Mouse (Mus musculus) monocyte, adult 5-6 weeks (primary cell): ENCODE results near the gene Hbb-bh1. TPM values are rescaled to one million over a fixed set of nuclear protein-coding genes. Genes with fewer than 3 reads are reported as not detected.

Experiments used
- ATAC-seq: fragments of 153-309, 156-312 bp; replicated peaks from 2 replicates; pipeline ENCODE4 v1.8.0; 2017; ENCODE audit warnings: mild to moderate bottlenecking; ENCODE audit not compliant: low TSS enrichment, insufficient number of reproducible peaks, severe bottlenecking, poor library complexity, low FRiP score
- total RNA-seq: library from RNA; stranded (forward); fragments of 200-1000, 200-491, 200-594 nt; gene quantifications from 3 replicates; pipeline ENCODE4 v1.2.3, GENCODE M21; 2017

Hbb-bh1 gene
- total RNA-seq: not detected in 3 replicates

DNA sequence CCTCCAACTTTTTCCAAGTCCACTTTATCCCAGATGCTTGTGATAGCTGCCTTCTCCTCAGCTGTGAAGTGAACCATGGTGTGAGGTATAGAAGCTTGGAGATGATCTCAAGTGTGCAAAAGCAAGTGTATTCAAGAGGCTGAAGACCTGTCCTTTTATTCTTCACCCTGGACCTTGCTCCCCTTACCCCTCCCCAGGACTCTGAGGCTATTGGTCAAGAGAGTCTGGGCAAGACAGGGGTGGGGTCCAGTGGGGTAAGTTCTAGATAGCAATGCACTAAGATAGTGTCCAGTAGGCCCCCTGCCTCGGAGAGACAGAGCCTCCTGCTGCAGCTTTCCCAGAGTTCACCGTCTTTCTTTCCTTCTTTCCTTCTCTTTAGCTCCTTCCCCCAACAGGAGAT lies at the start of gene Hbb-bh1:
Gene Hbb-bh1, minus strand, starts transcription at position 131 of the 400 bp plus-strand sequence.
- ATAC-seq: no peak

DNA sequence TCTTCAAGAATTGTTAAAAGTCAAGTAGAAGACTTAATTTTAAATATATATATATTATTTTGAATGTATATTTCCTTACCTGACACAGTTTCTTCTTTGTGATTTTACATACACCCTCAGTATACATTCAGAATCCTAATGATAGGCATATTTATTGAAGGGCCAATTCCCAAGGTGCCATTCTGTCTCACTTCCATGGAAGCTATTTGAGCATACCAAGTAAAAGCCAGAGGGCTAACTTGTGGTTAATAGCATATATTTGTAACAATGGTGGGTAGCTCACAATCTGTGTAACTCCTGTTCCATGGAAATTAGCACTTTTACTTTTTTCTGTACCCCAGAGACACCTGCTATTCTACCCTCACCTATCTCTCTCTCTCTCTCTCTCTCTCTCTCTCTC lies 43.2 kb upstream of the Hbb-bh1 start, which contains the start of gene Olfr66:
Gene Olfr66, minus strand, starts transcription at position 101 of the 400 bp plus-strand sequence.
- ATAC-seq: no peak

DNA sequence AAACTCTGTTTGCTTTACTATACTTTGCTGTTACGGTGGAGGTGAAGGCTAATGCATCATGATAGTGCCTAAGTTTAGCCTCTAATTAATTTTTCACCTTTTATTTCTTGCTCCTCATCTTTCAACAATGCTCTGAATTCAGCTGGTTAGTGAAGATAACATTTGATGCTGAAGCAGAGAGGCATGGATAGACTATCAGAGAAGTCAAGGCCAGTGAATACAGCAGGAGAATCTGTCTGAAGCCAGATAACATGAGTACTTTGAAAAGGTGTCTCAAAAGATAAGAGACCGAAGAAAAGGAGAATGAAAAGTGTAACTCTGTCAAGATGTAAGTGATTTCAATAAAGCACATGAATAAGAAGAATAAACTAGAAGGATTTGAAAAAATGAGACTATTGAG lies 34.1 kb upstream of the Hbb-bh1 start:
- no peak for ATAC-seq

DNA sequence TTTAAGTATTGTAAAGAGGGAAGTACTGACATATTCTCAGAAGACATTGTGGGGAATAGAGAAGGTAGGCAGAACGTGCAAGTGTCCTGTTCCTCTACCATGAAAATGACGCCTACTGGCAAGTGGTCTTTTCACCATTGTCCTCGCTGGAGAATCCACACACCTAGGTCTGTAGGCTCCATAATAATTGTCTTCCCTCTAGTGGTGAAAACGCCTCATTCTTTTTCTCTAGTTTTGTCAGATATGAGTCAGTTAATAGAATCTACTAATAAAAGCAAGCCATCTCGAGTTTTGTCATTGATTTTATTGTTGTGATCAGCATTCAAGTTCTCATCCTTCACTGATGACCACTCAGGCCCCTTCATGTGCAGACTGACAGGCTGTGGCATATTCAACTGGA lies 31.5 kb upstream of the Hbb-bh1 start:
- no peak for ATAC-seq

DNA sequence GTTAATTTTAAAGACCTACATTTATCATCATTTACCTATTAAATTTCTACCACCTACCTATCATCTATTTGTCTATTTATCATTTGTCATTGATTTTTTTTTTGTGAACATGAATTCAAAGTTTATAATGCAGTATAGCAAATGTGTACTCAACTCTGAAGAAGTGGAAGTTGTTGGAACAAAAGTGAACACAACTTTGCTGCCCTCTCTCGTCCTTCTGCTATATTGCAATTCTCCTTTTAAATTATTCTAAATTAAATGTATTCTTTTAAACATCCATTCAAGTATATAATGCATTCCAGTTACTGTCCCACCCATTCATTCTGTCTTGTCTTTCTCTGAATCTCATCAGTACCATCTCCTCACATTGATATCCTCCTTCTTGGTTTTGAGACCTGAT lies 30.1 kb upstream of the Hbb-bh1 start:
- no peak for ATAC-seq

DNA sequence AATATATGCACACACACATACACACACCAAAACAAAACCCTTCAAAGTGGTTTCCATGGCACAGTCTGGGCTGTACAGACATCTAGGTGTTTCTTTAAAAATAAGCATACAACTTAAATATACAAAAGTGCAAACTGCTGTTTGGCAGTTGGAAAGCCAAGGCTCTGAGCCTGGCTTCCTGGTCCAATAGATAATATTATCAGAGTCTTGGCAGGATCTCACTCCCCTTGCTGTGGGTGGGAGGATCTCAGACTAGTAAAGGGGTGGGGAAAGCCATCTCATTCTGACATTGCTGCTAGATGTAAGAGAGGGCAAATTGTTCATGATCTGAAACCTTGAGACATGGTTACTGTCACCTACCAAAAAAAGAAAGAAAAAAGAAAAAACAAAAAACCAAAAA lies 27.7 kb upstream of the Hbb-bh1 start:
- no peak for ATAC-seq

DNA sequence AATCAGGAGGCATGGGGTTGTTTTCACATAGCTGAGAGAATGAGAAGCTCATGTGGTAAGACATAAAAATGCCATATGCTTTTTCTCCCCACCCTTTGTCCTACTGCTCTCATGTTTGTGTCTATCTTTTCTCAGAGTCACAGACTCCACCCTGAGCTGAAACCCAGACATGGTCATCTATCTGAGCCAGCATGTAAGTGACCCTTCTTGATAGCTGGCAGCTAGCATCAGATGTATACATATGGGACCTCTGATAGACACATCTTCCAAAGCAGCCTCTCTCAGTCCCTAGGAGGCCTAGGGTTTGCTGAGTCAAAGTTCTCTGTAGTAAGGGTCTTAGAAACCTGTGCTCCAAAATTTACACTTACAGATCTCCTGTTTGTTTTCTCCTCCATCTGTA lies 22.8 kb upstream of the Hbb-bh1 start:
- ATAC-seq: no peak

DNA sequence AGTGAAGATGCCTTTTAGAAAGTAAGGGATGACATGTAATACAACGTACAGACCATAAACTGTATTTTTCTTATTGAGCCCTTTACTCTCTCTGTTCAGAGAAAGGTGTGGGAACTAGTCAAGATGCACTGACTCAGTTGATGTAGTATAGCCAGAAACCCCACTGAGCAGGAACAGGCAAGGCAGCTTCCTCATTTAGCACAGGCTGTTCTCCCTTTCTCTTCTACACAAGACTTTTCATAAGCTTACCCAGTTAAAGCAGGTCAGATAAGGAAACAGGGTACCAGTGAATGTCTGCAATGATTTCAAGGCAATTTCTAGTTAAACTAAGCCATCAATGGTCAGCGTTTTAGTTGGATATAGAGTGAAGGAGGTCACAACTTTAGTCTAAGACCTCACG lies 18.6 kb upstream of the Hbb-bh1 start:
- ATAC-seq: no peak

DNA sequence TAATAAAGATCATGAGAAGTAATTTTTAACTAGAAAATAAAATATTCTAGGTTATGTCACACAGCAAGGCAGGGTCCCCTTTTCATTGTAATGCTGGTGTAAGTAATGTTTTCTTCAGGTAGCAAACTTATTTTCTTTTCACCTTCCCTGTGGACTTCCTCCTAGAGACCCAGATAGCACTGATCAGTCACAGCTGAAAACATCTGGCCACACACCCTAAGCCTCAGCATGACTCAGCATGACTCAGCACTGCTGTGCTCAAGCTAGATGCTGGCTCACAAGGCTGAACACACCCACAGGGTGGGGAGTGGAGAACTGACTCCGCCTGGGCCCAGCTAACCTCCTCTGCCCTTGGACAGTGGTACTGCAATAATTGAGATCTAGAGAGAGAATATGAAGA lies 17.9 kb upstream of the Hbb-bh1 start:
- ATAC-seq: 0 out of 2 replicates have a peak, but pooled peaks have one; percentile 40

DNA sequence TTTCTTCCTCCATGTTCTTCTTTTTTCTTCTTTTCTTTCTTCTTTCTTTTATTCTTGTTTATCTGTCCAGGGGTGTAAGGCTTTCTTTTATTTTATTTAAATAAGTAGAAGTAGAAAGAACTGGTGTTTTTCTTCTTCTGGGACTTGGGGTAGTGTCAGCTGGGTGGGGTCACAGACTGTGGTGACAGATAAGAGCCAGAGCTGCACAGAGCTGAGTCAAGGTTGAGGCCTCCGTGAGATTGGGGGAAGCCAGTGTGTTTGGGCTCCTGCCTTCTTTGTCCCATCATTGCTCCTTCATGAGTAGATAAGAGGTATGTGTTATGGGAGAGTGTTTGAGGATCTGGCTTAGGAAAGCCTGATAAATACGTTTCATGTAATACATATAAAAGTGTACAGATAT lies 16.1 kb upstream of the Hbb-bh1 start:
- ATAC-seq: no peak

DNA sequence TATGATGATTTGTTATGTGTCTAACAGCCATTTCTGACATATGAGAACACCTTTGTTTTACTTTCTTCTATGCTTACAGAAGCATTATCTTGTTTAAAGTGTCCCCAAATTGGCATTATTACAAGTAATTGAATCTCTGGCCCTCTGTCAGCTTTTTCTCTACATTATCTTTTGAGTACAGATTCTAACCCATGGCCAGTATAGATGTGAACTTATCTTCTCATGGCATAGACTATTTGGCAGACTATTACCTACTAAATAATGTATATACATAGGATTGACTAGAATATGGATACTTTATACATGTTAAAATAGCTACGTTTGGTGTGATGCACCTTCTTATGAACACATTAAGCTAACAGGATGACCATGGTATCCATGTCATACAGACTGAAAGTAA lies 11.7 kb upstream of the Hbb-bh1 start:
- no peak for ATAC-seq

DNA sequence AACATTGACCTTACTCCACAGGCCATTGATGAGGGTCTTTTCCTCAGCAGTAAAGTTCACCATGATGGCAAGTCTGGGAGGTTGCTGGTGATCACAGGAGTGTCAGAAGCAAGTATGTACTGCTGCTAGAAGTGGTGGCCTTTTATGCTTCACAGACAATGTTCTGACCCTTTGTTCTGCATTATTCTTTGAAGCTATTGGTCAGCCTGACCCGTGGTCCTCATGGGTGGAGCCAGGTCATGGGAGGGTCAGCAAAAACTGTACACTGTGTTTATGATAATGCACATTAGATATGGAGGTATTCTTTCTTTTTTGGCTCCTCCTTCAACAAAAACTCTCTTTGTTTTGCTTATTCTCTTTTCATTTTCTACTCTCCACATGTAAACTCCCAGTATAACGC lies 10.1 kb upstream of the Hbb-bh1 start, which contains the start of gene Hbb-y:
Gene Hbb-y, minus strand, starts transcription at position 127 of the 400 bp plus-strand sequence.
- no peak for ATAC-seq

DNA sequence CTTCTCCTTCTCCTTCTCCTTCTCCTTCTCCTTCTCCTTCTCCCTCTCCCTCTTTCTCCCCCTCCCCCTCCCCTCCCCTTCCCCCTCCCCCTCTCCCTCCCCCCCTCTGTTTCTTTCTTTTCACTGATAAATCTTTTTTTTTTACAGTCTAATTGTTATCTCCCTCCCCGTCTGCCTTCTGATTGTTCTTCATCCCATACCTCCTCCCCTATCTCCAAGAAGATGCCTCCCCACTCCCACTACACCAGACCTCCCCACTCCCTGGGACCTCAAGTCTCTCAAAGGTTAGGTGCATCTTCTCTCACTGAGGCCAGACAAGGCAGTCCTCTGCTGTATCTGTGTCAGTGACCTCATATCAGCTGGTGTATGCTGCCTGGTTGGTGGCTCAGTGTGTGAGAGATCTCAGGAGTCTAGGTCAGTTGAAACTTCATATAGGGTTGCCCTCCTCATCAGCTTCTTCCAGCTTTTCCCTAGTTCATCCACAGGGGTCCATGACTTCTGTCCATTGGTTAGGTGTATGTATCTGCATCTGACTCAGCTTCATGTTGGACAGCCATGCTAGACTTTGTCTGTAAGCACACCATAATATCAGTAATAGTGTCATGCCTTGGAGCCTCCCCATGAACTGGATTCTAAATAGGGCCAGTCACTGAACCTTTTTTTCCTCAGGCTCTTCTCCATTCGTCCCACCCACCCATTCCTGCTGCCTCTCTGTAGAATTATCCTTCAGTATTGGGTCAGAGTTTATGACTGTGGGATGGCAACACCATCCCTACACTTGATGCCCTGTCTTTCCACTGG lies 1.8 kb upstream of the Hbb-bh1 start:
- ATAC-seq: no peak

DNA sequence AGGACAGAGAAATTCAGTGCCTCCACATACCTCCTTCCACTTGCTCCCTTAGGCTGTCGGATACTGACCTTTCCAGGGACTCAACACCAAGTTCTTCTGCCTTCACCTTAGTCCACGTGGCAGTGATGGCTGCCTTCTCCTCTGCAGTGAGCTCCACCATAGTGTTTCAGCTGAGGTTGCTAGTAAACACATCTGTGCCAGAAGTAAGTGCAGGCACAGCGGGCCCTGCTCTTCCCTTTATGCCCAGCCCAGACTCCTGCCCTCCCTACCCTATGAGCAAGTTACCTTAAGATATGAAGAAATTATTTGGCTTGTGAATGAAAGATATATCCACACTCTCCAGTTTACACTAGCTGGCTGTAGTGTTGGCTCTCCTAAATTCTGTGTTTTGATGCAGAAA lies 2.7 kb downstream of the Hbb-bh1 start, which contains the start of gene Hbb-bh2:
Gene Hbb-bh2, minus strand, starts transcription at position 253 of the 400 bp plus-strand sequence.
- no peak for ATAC-seq

DNA sequence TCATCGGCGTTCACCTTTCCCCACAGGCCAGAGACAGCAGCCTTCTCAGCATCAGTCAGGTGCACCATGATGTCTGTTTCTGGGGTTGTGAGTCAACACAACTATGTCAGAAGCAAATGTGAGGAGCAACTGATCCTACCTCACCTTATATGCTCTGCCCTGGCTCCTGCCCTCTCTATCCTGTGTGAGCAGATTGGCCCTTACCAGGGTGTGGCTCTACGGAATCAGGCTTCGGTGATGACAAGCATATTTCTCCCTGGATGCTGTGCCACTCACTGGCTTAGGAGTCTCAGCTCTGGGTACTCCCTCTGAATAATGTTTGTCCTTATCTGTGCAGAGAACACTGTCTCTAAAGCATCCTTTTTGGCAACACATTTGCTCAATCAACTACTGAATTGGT lies 15.2 kb downstream of the Hbb-bh1 start, which contains the start of gene Hbb-bs:
Gene Hbb-bs, minus strand, starts transcription at position 289 of the 400 bp plus-strand sequence.
- no peak for ATAC-seq

DNA sequence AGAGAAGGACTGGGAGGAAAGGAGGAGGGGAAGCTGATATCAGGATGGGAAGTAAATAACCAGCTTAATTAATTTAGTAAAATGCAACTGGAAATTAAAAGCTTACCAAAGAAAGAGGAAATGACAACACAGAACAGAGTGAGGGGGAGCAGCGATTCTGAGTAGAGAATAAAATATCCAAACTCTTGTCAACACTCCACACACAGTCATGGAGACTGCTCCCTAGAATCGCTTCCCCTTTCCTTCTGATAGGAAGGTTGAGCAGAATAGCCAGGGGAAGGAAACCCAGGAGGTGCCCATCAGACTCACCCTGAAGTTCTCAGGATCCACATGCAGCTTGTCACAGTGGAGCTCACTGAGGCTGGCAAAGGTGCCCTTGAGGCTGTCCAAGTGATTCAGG lies 15.8 kb downstream of the Hbb-bh1 start:
- peak; percentile 17; the same call in 1 of the 2 replicates for ATAC-seq

DNA sequence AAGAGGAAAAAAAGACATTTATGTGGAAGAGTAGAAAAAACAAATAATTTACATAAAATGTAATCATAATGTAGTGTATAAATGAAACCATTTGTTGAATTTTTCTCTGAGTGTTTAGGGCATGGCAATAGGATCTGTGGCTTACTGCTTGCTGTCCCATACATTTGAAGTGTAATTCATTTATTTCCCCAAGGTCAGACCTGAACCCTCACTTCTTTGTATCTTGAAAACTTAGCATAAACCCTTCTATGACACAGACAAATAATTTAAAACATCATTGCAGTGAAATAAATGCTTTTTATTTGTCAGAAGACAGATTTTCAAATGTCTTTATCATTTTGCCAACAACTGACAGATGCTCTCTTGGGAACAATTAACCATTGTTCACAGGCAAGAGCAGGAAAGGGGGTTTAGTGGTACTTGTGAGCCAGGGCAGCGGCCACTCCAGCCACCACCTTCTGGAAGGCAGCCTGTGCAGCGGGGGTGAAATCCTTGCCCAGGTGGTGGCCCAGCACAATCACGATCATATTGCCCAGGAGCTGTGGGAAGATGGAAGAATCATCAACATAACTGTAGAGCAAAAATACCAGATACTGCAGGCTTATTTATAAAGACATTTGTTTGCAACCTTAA lies 16.6 kb downstream of the Hbb-bh1 start:
- no peak for ATAC-seq

DNA sequence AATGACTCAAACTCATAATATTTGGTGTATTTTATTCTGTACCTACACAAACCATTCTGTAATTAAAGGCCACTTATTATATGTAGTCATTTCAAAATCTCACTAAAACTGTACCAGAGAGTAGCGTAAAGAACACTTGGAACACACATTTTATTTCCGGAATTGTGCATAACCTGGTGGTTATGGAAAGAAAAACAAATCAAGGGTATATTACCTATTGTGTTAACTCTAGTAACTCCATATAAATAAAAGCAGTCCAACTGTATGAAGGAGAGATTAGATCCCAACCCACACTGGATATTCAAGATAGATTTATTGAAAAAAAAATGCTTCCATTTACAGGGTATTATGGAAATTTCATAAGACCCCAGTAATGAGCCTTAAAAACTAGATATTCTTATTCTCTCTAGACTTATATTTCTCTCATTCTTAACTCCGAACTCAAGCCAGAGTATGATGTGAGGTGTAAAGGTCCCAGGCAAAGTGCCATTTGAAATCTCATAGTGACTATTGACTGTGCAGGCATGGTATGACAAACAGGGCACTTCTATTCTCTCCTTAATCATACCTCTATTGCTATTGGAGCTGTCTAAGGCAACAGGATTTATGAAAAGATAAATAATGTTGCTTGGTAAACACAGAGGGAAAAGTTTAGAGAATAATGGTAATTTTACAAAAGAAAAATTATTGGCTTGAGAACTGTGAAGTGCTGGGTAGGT lies 17.3 kb downstream of the Hbb-bh1 start:
- no peak for ATAC-seq

DNA sequence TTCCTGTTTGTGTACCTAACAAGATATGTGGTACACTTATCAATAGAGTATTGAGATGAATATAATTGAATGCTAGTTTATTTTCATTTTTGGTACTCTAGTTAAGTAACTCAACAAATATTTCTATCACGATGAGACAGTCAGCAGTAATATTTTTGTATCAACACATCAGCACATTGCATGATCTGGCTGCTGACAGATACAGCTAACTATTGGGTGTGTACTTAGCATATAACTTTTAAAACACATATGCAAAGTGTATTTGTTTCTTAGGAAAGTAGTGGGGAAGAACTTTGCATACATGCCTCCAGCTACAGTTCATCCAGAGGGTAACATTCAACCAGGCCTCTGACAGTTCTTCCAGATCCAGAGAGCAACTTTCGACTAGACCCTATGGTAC lies 18.4 kb downstream of the Hbb-bh1 start:
- no peak for ATAC-seq
